Mouse (Mus musculus): Measurements from ENCODE around the gene Chmp4b. TPM values are rescaled to one million over a fixed set of nuclear protein-coding genes. Genes with fewer than 3 reads are reported as not detected.

Gene Chmp4b
- polyA plus RNA-seq, 2 experiments: 20.7 to 206 TPM

DNA sequence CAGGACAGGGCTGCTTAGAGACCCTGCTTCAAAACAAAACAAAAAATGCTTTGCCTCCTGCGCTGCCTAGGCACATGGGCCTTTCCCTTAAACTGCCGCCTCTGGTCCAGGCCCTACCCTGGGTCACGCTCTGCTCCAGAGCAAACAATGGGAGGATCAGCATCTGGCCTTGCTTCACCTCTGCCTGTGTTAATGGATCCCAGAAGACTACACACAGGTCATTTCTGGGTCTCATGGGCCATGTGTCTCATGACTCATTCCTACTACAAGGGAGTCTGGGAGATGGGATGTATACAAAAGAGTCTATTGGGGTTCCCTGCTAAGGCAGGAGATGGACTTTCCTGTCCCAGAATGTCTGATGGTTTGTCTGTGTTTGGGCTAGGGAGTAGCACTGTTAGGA lies 45.2 kb downstream of the Chmp4b start:
- ATAC-seq (ENCODE audit: low FRiP score, low read depth): no peak
- Histone ChIP-seq H3K27me3 (ENCODE audit: control insufficient read depth, insufficient read depth, low read length) (no peaks in the 10 kb centered on the region), H3K9me3 (ENCODE audit: control insufficient read depth, low read length) (no peaks in the 10 kb centered on the region), H3K27ac (replicated peaks; ENCODE audit: low read depth, low read length) (no peak overlapping the region), H3K36me3 (ENCODE audit: control insufficient read depth, insufficient read depth, low read length) (peaks cover 50% of the 10 kb centered on the region), H3K4me2 (replicated peaks; ENCODE audit: low read depth, low read length, severe bottlenecking) (no peak overlapping the region), H3K9ac (ENCODE audit: low read depth, low read length, severe bottlenecking) (no peak overlapping the region), H3K4me3 (replicated peaks; ENCODE audit: low read length) (no peak overlapping the region), H3K4me1 (ENCODE audit: control insufficient read depth, insufficient read depth, low read length) (no peaks in the 10 kb centered on the region)
- no peak for TF ChIP-seq POLR2A (IDR thresholded peaks at IDR 0.05; ENCODE audit: borderline replicate concordance, extremely low read depth, insufficient read depth, insufficient read length)
- DNase-seq (ENCODE audit: low spot score): no peak
- WGBS: 72% methylated on average over 3 of the region's 3 CpGs

DNA sequence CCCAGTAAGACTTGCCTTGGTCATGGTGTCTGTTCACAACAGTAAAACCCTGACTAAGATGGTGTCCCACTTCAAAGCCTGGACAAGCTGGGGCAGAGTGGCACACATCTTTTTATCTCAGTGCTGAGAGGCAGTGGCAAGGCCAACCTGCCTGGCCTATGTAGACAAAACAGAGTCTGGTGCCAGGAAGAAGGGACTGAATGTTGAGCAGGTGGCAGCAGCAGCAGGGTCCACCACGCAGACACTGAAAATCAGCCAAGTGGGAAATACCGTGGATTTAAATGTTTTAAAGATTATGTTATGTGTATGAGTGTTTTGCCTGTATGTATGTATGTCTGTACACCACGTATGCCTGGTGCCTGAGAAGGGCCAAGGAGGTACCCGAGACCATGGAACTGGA lies 47.9 kb downstream of the Chmp4b start:
- TF ChIP-seq POLR2A (IDR thresholded peaks at IDR 0.05; ENCODE audit: borderline replicate concordance, extremely low read depth, insufficient read depth, insufficient read length): no peak
- Histone ChIP-seq H3K27ac (replicated peaks; ENCODE audit: low read depth, low read length) (no peak overlapping the region), H3K4me2 (replicated peaks; ENCODE audit: low read depth, low read length, severe bottlenecking) (no peak overlapping the region), H3K9me3 (ENCODE audit: control insufficient read depth, low read length) (no peaks in the 10 kb centered on the region), H3K9ac (ENCODE audit: low read depth, low read length, severe bottlenecking) (no peak overlapping the region), H3K4me1 (ENCODE audit: control insufficient read depth, insufficient read depth, low read length) (no peaks in the 10 kb centered on the region), H3K27me3 (ENCODE audit: control insufficient read depth, insufficient read depth, low read length) (no peaks in the 10 kb centered on the region), H3K36me3 (ENCODE audit: control insufficient read depth, insufficient read depth, low read length) (peaks cover 23% of the 10 kb centered on the region), H3K4me3 (replicated peaks; ENCODE audit: low read length) (no peak overlapping the region)
- DNase-seq (ENCODE audit: low spot score) (no peak), ATAC-seq (ENCODE audit: low FRiP score, low read depth) (no peak)
- WGBS: 95% methylated on average over 4 of the region's 4 CpGs

DNA sequence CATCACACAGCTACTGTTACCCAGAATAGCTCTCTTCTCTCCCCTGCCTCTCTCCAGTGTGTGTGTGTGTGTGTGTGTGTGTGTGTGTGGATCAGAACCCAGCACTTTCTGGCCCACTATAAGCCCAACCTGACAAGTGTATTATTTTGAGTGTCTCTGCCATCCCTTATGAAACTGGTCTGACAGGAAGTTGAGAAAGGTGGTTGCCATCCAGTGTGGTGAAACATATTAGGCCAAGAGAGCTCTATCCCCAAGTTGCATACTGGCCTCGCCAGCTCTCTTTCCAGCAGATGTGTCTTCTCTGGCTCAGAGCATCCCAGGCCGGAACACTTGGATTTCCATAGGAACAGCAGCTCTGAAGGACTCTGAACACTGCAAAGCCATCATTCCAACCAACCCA lies 48.7 kb downstream of the Chmp4b start:
- Histone ChIP-seq H3K27ac (replicated peaks; ENCODE audit: low read depth, low read length) (no peak overlapping the region), H3K4me1 (ENCODE audit: control insufficient read depth, insufficient read depth, low read length) (no peaks in the 10 kb centered on the region), H3K9me3 (ENCODE audit: control insufficient read depth, low read length) (no peaks in the 10 kb centered on the region), H3K4me2 (replicated peaks; ENCODE audit: low read depth, low read length, severe bottlenecking) (no peak overlapping the region), H3K36me3 (ENCODE audit: control insufficient read depth, insufficient read depth, low read length) (peaks cover 15% of the 10 kb centered on the region), H3K9ac (ENCODE audit: low read depth, low read length, severe bottlenecking) (no peak overlapping the region), H3K4me3 (replicated peaks; ENCODE audit: low read length) (no peak overlapping the region), H3K27me3 (ENCODE audit: control insufficient read depth, insufficient read depth, low read length) (no peaks in the 10 kb centered on the region)
- 92% methylated on average over 2 of the region's 2 CpGs for WGBS
- TF ChIP-seq POLR2A (IDR thresholded peaks at IDR 0.05; ENCODE audit: borderline replicate concordance, extremely low read depth, insufficient read depth, insufficient read length): no peak
- no peak for DNase-seq (ENCODE audit: low spot score)
- ATAC-seq (ENCODE audit: low FRiP score, low read depth): no peak

DNA sequence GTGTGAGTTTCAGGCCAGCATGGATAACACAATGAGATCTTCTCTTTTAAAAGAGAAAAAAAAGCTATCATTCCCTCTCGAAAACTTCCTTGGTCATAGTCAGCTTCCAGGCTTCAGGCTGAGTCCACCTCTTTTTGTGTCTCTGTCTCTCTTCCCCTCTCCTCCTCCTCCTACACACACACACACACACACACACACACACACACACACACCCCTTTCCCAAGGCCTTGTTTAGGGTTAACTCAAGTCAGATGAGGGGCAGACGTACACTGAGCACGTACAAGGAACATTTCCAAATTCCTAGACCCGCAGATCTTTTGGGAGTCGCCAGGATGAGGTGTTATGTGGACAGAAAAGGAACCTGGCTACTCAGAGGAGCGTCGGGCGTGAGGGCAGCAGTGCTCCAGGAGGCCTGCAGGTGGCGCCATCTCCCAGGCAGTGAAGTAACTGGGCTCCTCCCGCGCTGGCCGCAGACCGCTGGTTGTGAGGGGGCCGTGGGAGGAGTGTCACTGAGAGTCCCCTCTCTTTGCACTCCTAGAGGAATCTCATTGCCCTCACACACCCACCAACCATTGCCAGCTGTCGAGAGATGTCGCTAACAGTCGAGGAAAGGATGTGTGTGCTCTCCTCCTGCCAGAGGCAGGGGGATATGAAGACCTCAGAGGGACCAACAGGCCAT lies 51.3 kb downstream of the Chmp4b start:
- Histone ChIP-seq H3K4me1 (ENCODE audit: control insufficient read depth, insufficient read depth, low read length) (peaks cover 6% of the 10 kb centered on the region), H3K27me3 (ENCODE audit: control insufficient read depth, insufficient read depth, low read length) (no peaks in the 10 kb centered on the region), H3K9me3 (ENCODE audit: control insufficient read depth, low read length) (no peaks in the 10 kb centered on the region), H3K4me2 (replicated peaks; ENCODE audit: low read depth, low read length, severe bottlenecking) (peak overlapping the region; percentile 19), H3K9ac (ENCODE audit: low read depth, low read length, severe bottlenecking) (no peak overlapping the region), H3K4me3 (replicated peaks; ENCODE audit: low read length) (no peak overlapping the region), H3K36me3 (ENCODE audit: control insufficient read depth, insufficient read depth, low read length) (0 out of 2 replicates have a peak, but pooled peaks cover 3% of the 10 kb centered on the region), H3K27ac (replicated peaks; ENCODE audit: low read depth, low read length) (no peak overlapping the region)
- 9% methylated on average over 17 of the region's 17 CpGs for WGBS
- no peak for TF ChIP-seq POLR2A (IDR thresholded peaks at IDR 0.05; ENCODE audit: borderline replicate concordance, extremely low read depth, insufficient read depth, insufficient read length)
- peak; percentile 61 for DNase-seq (ENCODE audit: low spot score)
- ATAC-seq (ENCODE audit: low FRiP score, low read depth): peak; percentile 69

DNA sequence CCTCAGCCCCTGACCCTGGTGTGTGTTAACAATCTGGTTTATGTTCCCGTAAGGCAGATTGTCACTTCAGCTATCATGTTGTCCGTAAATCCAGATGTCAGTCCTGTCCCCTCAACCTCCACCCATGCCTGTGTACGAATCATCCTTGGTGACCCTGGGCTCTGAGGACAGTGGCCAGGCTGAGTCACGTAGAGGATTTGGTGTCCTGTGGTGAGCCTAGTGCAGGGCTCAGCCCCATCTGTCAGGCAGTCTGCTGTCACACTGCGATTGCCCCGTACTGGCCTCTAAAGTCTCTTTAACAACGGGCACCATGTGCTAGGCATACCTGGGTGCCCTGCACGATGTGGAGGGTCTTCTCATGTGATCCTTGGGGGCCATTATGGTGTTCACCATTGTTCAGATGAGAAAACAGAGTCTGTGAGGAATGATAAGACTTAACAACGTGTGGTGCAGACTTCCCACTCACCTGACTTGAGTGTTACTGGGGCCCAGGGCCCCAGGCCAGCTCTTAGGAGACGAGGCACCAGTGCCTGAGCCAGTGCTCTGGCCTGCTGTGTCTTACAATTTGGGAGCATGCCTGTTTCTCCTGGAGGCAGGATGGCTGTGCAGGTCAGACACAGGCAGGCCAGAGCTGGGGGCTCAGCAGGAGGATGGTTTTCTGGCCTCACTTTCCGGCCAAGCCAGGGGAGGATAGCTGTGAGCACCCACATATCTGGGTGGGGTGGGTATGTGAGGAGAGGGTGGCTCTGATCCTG lies 55.2 kb downstream of the Chmp4b start:
- WGBS: 43% methylated on average over 11 of the region's 11 CpGs
- DNase-seq (ENCODE audit: low spot score): no peak
- Histone ChIP-seq H3K4me2 (replicated peaks; ENCODE audit: low read depth, low read length, severe bottlenecking) (no peak overlapping the region), H3K9ac (ENCODE audit: low read depth, low read length, severe bottlenecking) (no peak overlapping the region), H3K36me3 (ENCODE audit: control insufficient read depth, insufficient read depth, low read length) (no peaks in the 10 kb centered on the region), H3K4me3 (replicated peaks; ENCODE audit: low read length) (no peak overlapping the region), H3K27me3 (ENCODE audit: control insufficient read depth, insufficient read depth, low read length) (no peaks in the 10 kb centered on the region), H3K9me3 (ENCODE audit: control insufficient read depth, low read length) (no peaks in the 10 kb centered on the region), H3K4me1 (ENCODE audit: control insufficient read depth, insufficient read depth, low read length) (peaks cover 10% of the 10 kb centered on the region), H3K27ac (replicated peaks; ENCODE audit: low read depth, low read length) (no peak overlapping the region)
- ATAC-seq (ENCODE audit: low FRiP score, low read depth): no peak
- TF ChIP-seq POLR2A (IDR thresholded peaks at IDR 0.05; ENCODE audit: borderline replicate concordance, extremely low read depth, insufficient read depth, insufficient read length): no peak
